Mouse (Mus musculus): ENCODE measurements at regions not wholly inside any gene's neighbourhood (a gene's known extent, or its start where the extent isn't known, plus 50 kb on each side); places are given as distances from the start of the nearest gene placed in this dataset.
A peak's percentile ranks its signal among the peaks of the same experiment; 100 is the strongest.

DNA sequence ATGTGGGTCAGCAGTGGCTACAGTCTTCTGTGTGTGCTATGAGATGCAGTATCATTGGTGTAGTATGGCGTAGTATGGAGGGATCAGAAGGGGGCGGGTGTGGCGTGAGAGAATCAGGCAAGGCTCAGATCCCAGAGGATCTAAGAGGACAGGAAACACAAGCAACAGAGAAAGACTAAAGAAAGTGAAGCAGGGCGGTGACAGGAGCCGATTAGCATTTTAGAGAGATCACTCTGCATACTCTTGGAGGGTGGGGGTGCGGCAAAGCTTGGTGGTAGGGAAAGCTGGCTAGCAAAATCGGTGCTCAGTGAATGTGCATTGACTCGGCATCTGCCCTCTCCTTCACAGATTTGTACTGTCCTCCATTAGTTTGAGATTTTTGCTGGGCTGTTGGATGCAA is 93.1 kb upstream of the Mphosph6 start:
- DNase-seq (ENCODE audit: low spot score), result no peak

DNA sequence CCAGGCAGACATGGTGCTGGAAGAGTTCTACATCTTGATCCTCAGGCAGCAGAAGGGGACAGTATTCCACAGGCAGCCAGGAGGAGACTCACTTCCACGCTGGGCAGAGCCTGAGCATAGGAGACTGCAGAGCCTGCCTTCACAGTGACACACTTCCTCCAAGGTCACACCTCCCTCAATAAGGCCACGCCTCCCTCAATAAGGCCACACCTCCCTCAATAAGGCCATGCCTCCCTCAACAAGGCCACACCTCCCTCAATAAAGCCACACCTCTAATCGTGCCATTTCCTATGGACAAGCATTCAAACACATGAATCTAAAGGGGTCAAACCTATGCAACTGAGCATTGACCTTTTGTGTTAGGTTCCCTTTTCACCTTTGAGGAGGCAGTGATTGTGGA is 88.5 kb upstream of the Mphosph6 start:
- DNase-seq (ENCODE audit: low spot score), result no peak

DNA sequence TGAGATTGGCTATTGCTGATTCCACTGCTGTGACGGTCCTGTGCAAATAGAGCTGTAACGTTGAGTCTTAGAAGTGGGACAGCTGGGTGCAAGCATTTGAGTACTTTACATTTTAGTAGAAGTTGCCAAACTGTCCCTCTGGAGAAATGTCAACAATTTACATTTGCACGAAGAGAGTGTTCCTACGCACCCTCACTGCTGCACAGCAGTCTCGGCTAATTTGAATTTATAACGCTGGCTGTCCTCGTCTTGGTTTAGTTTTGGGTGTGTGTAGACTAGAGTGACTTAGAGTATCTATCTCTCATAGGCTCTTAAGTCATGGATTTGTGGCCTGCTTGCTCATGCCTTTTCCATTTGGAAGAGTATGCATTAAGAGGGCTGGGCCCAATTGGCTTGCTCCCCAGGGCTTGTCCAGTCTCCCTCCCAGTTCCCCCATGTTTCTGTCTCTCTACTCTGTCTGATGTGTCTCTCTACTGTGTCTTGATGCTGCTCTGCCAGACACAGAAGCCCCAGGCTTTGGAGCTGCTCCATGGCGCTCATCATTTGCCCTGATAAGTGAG is 79.8 kb upstream of the Mphosph6 start:
- no peak for DNase-seq (ENCODE audit: low spot score)

GRCm38 (mm10) chr8:117880279-117880975 is 78.7 kb upstream of the Mphosph6 start:
- DNase-seq (ENCODE audit: low spot score), result no peak

GRCm38 (mm10) chr8:117873611-117874010 is 71.9 kb upstream of the Mphosph6 start:
- no peak for DNase-seq (ENCODE audit: low spot score)

DNA sequence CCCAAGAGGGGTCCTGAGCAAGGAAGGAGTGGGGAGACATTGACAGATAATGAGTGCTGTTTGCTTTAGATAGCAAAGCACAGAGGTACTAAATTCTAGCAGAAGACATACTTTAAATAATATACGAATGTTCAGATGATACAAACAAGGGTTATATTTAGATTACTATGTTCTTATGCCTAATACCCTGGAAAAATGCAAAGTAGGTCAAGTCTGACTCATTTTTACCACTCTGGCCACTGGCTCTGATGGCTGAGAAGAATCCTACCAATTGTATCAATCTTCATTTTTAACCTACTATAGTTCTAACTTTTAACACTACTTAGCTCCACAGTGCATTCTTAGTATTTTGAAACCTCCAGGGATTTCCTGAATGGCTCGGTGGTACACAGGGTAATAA is 65.4 kb upstream of the Mphosph6 start:
- no peak for DNase-seq (ENCODE audit: low spot score)

- DNase-seq (ENCODE audit: low spot score), result no peak
Observed at GRCm38 (mm10) chr8:117865014-117865413, 63.3 kb upstream of the Mphosph6 start.

- DNase-seq (ENCODE audit: low spot score), result peak; percentile 38
Observed at GRCm38 (mm10) chr8:117863837-117864236, 62.1 kb upstream of the Mphosph6 start.

DNA sequence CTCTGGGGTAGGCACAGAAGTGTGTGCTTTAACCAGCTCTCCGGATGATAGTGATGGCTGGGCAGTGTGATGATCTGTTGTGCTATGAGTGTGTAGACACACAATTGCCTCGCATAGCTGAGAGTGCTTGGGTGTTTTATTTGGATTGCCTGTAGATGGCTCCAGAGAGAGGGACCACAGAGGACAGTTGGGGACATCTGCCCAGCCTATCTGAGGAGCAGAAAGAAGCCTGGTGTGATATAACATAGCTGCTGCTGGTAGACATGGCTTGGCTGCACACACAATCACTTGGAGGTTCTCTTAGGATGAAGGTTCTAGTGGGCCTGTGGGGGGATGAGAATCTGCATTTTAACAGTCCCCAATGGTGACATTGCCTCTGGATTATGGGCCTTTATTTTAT is 60.6 kb upstream of the Mphosph6 start:
- peak; percentile 6 for DNase-seq (ENCODE audit: low spot score)

GRCm38 (mm10) chr8:117859734-117860133 is 58.0 kb upstream of the Mphosph6 start:
- no peak for DNase-seq (ENCODE audit: low spot score)

GRCm38 (mm10) chr8:117859095-117859494 is 57.4 kb upstream of the Mphosph6 start:
- no peak for DNase-seq (ENCODE audit: low spot score)

DNA sequence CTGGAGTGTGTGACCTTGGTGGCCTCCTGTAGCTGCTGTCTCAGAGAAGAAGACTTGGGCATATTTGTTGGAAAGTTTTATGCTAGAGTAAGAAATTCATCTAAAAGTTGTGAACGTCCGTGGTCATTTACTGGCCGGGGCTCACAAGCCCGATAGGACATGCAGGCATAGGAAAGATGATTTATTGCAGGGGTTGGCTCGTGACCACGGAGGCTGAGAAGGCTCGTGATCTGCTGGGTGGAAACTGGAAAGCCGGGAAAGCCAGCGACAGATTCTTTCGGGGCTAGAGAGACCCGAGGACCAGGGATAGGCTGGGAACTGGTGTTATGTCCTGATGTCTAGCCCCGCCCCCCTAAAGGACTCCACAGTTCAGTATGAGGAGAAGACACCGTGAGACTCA is 54.4 kb upstream of the Mphosph6 start:
- no peak for DNase-seq (ENCODE audit: low spot score)

DNA sequence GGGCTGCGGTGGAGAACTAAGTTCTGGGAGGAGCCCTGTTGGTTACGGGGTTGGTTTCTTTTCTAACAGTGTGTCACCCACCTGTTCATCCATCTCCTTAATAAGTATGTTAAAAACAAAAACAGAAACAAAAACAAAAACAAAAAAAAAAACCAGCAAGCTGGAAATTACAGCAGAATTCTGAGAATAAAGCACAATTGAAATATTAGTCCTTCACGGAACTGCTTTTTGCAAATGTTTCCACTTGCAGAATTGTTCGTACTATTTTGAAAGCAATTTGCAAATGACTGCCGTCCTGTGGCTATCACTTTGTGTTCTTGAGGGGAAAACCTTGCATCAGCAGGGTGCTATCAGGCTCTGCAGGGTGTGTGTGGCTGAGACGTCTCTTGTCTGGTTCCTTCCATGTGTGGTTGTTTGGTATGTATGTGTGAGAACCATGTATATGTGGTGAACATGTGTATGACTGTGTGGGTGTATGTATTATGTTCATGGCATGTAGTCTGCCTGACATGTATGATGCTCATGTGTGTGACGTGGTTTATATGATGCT is 53.3 kb upstream of the Mphosph6 start:
- no peak for DNase-seq (ENCODE audit: low spot score)

- DNase-seq (ENCODE audit: low spot score), result no peak
Observed at GRCm38 (mm10) chr8:117854301-117854700, 52.6 kb upstream of the Mphosph6 start.

DNA sequence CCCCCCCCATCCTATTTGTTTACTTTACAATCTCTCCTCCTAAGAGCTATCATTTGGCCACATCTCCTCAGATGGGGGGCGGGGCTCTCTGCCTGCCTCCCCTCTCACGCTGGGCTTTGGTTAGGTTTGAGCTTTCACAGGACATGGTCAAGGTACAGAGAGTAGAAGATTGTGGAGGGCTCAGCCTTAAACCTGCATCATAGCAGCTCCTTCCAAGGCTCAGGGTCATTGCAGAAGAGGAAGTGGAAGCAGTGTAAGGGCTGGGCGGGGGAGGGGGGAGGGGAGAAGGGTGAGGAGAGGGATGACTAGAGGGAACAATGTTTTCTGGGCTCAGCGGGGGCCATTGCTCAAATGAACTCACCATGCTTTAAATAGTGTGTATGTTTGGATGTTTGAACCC is 51.7 kb upstream of the Mphosph6 start:
- no peak for DNase-seq (ENCODE audit: low spot score)

GRCm38 (mm10) chr8:117852521-117852920 is 50.8 kb upstream of the Mphosph6 start:
- no peak for DNase-seq (ENCODE audit: low spot score)

All from layer of hippocampus, adult 11-12 months (tissue).